Mouse (Mus musculus) forebrain, embryonic 14.5 days (tissue): Measurements from ENCODE around the gene Ksr2. TPM values are rescaled to one million over a fixed set of nuclear protein-coding genes. Genes with fewer than 3 reads are reported as not detected.

Source experiments
- ATAC-seq: fragments of 200-750 bp; cut with Nextera tagmentation; 2 replicates; pipeline ENCODE4 v1.8.0; 2017; ENCODE audit warnings: mild to moderate bottlenecking, moderate library complexity
- DNase-seq: peaks from one replicate; pipeline ENCODE4 v3.0.0-alpha.2; 2015; ENCODE audit warnings: low spot score
- H3K27ac ChIP-seq: fragments of 300-500 bp; sonication (generic); 2 replicates; pipeline ENCODE4 v1.5.1; 2014; ENCODE audit warnings: low read depth, mild to moderate bottlenecking, control low read depth, low read length, moderate library complexity
- H3K27me3 ChIP-seq: fragments of 300-500 bp; sonication (generic); replicated peaks from 2 replicates; pipeline ENCODE4 v1.6.1; 2014; ENCODE audit warnings: low read length, control low read depth, mixed read lengths; ENCODE audit not compliant: control insufficient read depth, insufficient read depth
- H3K36me3 ChIP-seq: fragments of 300-500 bp; sonication (generic); 2 replicates; pipeline ENCODE4 v1.6.1; 2014; ENCODE audit warnings: low read length, control low read depth; ENCODE audit not compliant: control insufficient read depth, insufficient read depth
- H3K4me1 ChIP-seq: fragments of 300-500 bp; sonication (generic); 2 replicates; pipeline ENCODE4 v1.6.1; 2014; ENCODE audit warnings: antibody characterized with exemption, low read length, control low read depth; ENCODE audit not compliant: control insufficient read depth, insufficient read depth
- H3K4me2 ChIP-seq: fragments of 300-500 bp; sonication (generic); 2 replicates; pipeline ENCODE4 v1.6.1; 2014; ENCODE audit warnings: mild to moderate bottlenecking, control low read depth, low read length
- H3K4me3 ChIP-seq: fragments of 300-500 bp; sonication (generic); 2 replicates; pipeline ENCODE4 v1.5.1; 2014; ENCODE audit warnings: low read depth, low read length, control low read depth
- H3K9ac ChIP-seq: fragments of 300-500 bp; sonication (generic); 2 replicates; pipeline ENCODE4 v1.6.1; 2014; ENCODE audit warnings: mild to moderate bottlenecking, low read length, control low read depth, moderate library complexity
- H3K9me3 ChIP-seq: fragments of 300-500 bp; sonication (generic); replicated peaks from 2 replicates; pipeline ENCODE4 v1.6.1; 2016; ENCODE audit warnings: low read length, control low read depth, mixed read lengths; ENCODE audit not compliant: control insufficient read depth
- WGBS: fragments of 180-500 bp; shearing (Covaris S2); extraction: QIAGEN DNeasy Blood & Tissue Kit; methylation state at CpG from one replicate; pipeline ENCODE4 v1.1.7; 2014; 5-methylcytosine and 5-hydroxymethylcytosine counted together
- polyA plus RNA-seq: library from polyadenylated mRNA; unstranded; fragments of >200 nt; fragmentation: Nextera tagmentation; extraction: Ambion mirVana; gene quantifications from 2 replicates; pipeline ENCODE4 v1.2.1, GENCODE M21; 2014

Ksr2 gene
- polyA plus RNA-seq = 1.4 and 2.7 TPM in 2 replicates

GRCm38 (mm10) chr5:117413507-117414501 lies at the start of gene Ksr2:
Gene Ksr2 (plus strand): TSS chr5:117414000.
- H3K4me1 ChIP-seq = peaks cover 5% of the 10 kb centered on the region; the same call in 1 of the 2 replicates
- DNase-seq (peak; percentile 88), ATAC-seq (peak; percentile 95)
- no peaks in the 10 kb centered on the region for H3K9me3 ChIP-seq
- peak within 1 kb of the TSS; percentile 96 for H3K27ac ChIP-seq
- peak within 1 kb of the TSS; percentile 78 for H3K9ac ChIP-seq
- peak within 1 kb of the TSS; percentile 68 for H3K4me3 ChIP-seq
- peak within 1 kb of the TSS; percentile 74 for H3K4me2 ChIP-seq
- WGBS = under 1% methylated on average over 79 of the region's 89 CpGs
- no peaks in the 10 kb centered on the region for H3K36me3 ChIP-seq
- H3K27me3 ChIP-seq = no peaks in the 10 kb centered on the region

GRCm38 (mm10) chr5:117364821-117365220 lies 49.0 kb upstream of the Ksr2 start:
- H3K36me3 ChIP-seq = peaks cover 59% of the 10 kb centered on the region

DNA sequence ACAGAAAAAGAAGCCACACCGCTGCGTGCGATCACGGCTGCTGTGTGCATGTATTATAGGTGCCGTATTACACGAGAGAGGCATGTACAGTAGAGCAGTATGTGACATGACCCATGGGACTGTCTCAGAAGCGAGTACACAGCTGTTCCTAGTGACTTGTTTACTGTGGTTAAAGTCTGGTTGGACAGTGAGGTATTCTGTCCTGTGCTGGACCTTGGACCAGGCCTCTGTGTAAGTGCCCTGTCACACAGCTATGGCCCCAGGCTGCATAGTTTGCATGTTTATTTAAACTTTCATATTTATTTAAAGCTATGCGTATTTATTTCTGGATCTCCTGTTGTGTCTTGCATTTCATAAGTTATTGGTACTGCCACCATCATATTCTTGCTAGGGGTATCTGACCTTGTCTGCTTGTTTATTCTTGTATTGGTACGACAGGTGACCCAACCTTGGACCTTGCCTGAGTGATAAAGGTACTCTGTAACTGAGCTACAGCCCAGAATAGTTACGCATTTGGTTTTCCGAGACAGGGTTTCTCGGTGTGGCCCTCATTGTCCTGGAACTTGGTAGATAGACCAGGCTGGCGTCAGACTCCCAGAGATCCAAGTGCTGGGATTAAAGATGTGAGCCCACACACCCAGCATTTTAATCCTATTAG lies 47.8 kb upstream of the Ksr2 start:
- H3K4me3 ChIP-seq = no peak overlapping the region
- 91% methylated on average over 13 of the region's 13 CpGs for WGBS
- no peaks in the 10 kb centered on the region for H3K9me3 ChIP-seq
- ATAC-seq (no peak), DNase-seq (no peak)
- H3K4me2 ChIP-seq = no peak overlapping the region
- H3K9ac ChIP-seq = no peak overlapping the region
- H3K27me3 ChIP-seq = no peaks in the 10 kb centered on the region
- H3K27ac ChIP-seq = no peak overlapping the region
- H3K4me1 ChIP-seq = peaks cover 4% of the 10 kb centered on the region
- peaks cover 70% of the 10 kb centered on the region for H3K36me3 ChIP-seq

More at GRCm38 (mm10) chr5:117364821-117365220, 49.0 kb upstream of the Ksr2 start:
- 83% methylated on average over 3 of the region's 3 CpGs for WGBS
- no peak for DNase-seq
- Histone ChIP-seq H3K9me3 (no peaks in the 10 kb centered on the region), H3K27me3 (no peaks in the 10 kb centered on the region), H3K4me1 (peaks cover 16% of the 10 kb centered on the region), H3K9ac (no peak overlapping the region), H3K4me3 (no peak overlapping the region), H3K27ac (no peak overlapping the region), H3K4me2 (no peak overlapping the region)
- no peak for ATAC-seq

- Histone ChIP-seq H3K36me3 (peaks cover 82% of the 10 kb centered on the region), H3K27me3 (no peaks in the 10 kb centered on the region), H3K4me2 (no peak overlapping the region), H3K4me3 (no peak overlapping the region), H3K9ac (no peak overlapping the region), H3K9me3 (no peaks in the 10 kb centered on the region), H3K4me1 (no peaks in the 10 kb centered on the region), H3K27ac (no peak overlapping the region)
- WGBS = 75% methylated on average over 8 of the region's 8 CpGs
- DNase-seq (no peak), ATAC-seq (no peak)
Measured at GRCm38 (mm10) chr5:117367206-117367605, 46.6 kb upstream of the Ksr2 start.

GRCm38 (mm10) chr5:117370592-117370991 lies 43.2 kb upstream of the Ksr2 start:
- WGBS = 90% methylated on average over 10 of the region's 10 CpGs
- Histone ChIP-seq H3K4me3 (no peak overlapping the region), H3K27me3 (no peaks in the 10 kb centered on the region), H3K27ac (no peak overlapping the region), H3K4me1 (no peaks in the 10 kb centered on the region), H3K9me3 (no peaks in the 10 kb centered on the region), H3K36me3 (peaks cover 80% of the 10 kb centered on the region), H3K9ac (no peak overlapping the region), H3K4me2 (no peak overlapping the region)
- DNase-seq (no peak), ATAC-seq (no peak)

- H3K27ac ChIP-seq = no peak overlapping the region
- peaks cover 80% of the 10 kb centered on the region for H3K36me3 ChIP-seq
- H3K4me1 ChIP-seq = no peaks in the 10 kb centered on the region
- no peaks in the 10 kb centered on the region for H3K27me3 ChIP-seq
- no peak overlapping the region for H3K4me3 ChIP-seq
- no peak overlapping the region for H3K4me2 ChIP-seq
- no peaks in the 10 kb centered on the region for H3K9me3 ChIP-seq
- whole genome bisulfite sequencing = 92% methylated on average over 9 of the region's 9 CpGs
- DNase-seq (no peak), ATAC-seq (no peak)
- no peak overlapping the region for H3K9ac ChIP-seq
Measured at GRCm38 (mm10) chr5:117373418-117373817, 40.4 kb upstream of the Ksr2 start.

DNA sequence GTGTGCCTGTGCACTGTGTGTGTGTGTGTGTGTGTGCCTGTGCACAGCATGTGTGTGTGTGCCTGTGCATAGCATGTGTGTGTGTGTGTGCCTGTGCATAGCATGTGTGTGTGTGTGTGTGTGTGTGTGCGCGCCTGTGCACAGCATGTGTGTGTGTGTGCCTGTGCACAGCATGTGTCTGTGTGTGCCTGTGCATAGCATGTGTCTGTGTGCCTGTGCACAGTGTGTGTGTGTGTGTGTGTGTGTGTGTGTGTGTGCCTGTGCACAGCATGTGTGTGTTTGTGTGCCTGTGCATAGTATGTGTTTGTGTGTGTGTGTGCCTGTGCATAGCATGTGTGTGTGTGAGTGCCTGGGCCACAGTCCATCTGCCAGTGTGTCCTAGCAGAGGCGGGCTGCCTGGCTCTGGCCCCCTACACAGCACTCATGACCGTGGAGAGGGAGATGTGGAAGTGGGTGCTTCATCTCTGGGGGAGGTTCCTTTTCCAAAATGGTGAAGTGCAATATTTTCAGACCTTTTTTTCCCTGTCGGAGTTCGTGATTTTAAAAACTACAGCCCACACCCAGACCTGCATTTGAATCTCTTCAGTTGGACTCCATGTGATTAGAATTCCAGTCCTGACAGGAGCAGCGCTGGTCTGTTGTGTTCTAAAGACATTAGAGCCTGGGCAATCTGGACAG lies 39.3 kb upstream of the Ksr2 start:
- H3K27me3 ChIP-seq = no peaks in the 10 kb centered on the region

GRCm38 (mm10) chr5:117376331-117376761 lies 37.5 kb upstream of the Ksr2 start:
- peaks cover 81% of the 10 kb centered on the region for H3K36me3 ChIP-seq
- H3K4me1 ChIP-seq = no peaks in the 10 kb centered on the region
- no peak for ATAC-seq
- no peak overlapping the region for H3K4me2 ChIP-seq
- H3K4me3 ChIP-seq = no peak overlapping the region
- no peaks in the 10 kb centered on the region for H3K9me3 ChIP-seq
- no peak overlapping the region for H3K9ac ChIP-seq
- DNase-seq = no peak
- H3K27ac ChIP-seq = no peak overlapping the region
- WGBS = 86% methylated on average over 11 of the region's 11 CpGs
- no peaks in the 10 kb centered on the region for H3K27me3 ChIP-seq

More for the DNA sequence above, 39.3 kb upstream of the Ksr2 start:
- WGBS = 89% methylated on average over 7 of the region's 7 CpGs
- Histone ChIP-seq H3K4me3 (no peak overlapping the region), H3K4me2 (no peak overlapping the region), H3K36me3 (peaks cover 80% of the 10 kb centered on the region), H3K9ac (no peak overlapping the region), H3K4me1 (no peaks in the 10 kb centered on the region), H3K27ac (no peak overlapping the region), H3K9me3 (no peaks in the 10 kb centered on the region)
- no peak for DNase-seq
- ATAC-seq = no peak
